Mouse (Mus musculus) gastrocnemius, adult 8-10 months (tissue): ENCODE measurements around the gene Cnpy2. TPM values are rescaled to one million over a fixed set of nuclear protein-coding genes. Genes with fewer than 3 reads are reported as not detected.
"Not testable (repeated sequence)": the region's sequence is repeated elsewhere in the genome, so short reads cannot be mapped to it uniquely, and the experiment has no call there.

ENCODE experiments used
- DNase-seq, 2 experiments: peaks; one replicate each; pipeline ENCODE4 v3.0.0; 2022; ENCODE audit warnings: low spot score in 2 of 2
- total RNA-seq, 4 experiments: library from RNA; stranded (reverse); gene quantifications; 2 replicates each; pipeline ENCODE4 v1.2.4; 2022

Cnpy2 gene
- 10 to 100 TPM; 51.0 to 56.9 (median 52.2) TPM for total RNA-seq

- peak; percentile 62 to 69 for DNase-seq
These were observed at the start of gene Cnpy2 for GRCm38 (mm10) chr10:128322141-128323108. Gene Cnpy2 (plus strand): TSS chr10:128322459.

GRCm38 (mm10) chr10:128272819-128273439 lies 49.3 kb upstream of the Cnpy2 start:
- not testable (repeated sequence) for DNase-seq

- DNase-seq: not testable (repeated sequence)
These were observed 46.9 kb upstream of the Cnpy2 start for GRCm38 (mm10) chr10:128275374-128275773.

- DNase-seq: no peak
These were observed 44.1 kb upstream of the Cnpy2 start for GRCm38 (mm10) chr10:128278158-128278557.

GRCm38 (mm10) chr10:128280943-128281342 lies 41.3 kb upstream of the Cnpy2 start:
- no peak for DNase-seq

GRCm38 (mm10) chr10:128281682-128282081 lies 40.6 kb upstream of the Cnpy2 start:
- DNase-seq: no peak

- no peak for DNase-seq
These were observed 39.3 kb upstream of the Cnpy2 start for GRCm38 (mm10) chr10:128282886-128283450.

GRCm38 (mm10) chr10:128283604-128284579 lies 38.4 kb upstream of the Cnpy2 start:
- peak; percentile 34 to 37 for DNase-seq

- peak in 1 of 2 experiments; percentile 50 for DNase-seq
These were observed 31.7 kb upstream of the Cnpy2 start for GRCm38 (mm10) chr10:128290594-128290993.

- no peak for DNase-seq
These were observed 25.7 kb upstream of the Cnpy2 start for GRCm38 (mm10) chr10:128296370-128297090.

GRCm38 (mm10) chr10:128297221-128297620 lies 25.0 kb upstream of the Cnpy2 start:
- no peak for DNase-seq

- DNase-seq: no peak
These were observed 24.6 kb upstream of the Cnpy2 start for GRCm38 (mm10) chr10:128297622-128298021.

- DNase-seq: no peak
These were observed 24.0 kb upstream of the Cnpy2 start for GRCm38 (mm10) chr10:128298243-128298642.

GRCm38 (mm10) chr10:128298702-128299171 lies 23.5 kb upstream of the Cnpy2 start, which contains the start of gene Il23a:
Gene Il23a (minus strand): TSS chr10:128298752.
- no peak for DNase-seq

- DNase-seq: no peak
These were observed 19.9 kb upstream of the Cnpy2 start for GRCm38 (mm10) chr10:128302357-128302756.

- DNase-seq: no peak
These were observed 19.5 kb upstream of the Cnpy2 start for GRCm38 (mm10) chr10:128302785-128303125.

- peak; percentile 99 for DNase-seq
These were observed 18.9 kb upstream of the Cnpy2 start, which contains the start of gene Pan2 for GRCm38 (mm10) chr10:128303126-128304021. Gene Pan2 (plus strand): TSS chr10:128303335.

GRCm38 (mm10) chr10:128309654-128310053 lies 12.6 kb upstream of the Cnpy2 start:
- DNase-seq: no peak

GRCm38 (mm10) chr10:128310177-128310576 lies 12.1 kb upstream of the Cnpy2 start:
- DNase-seq: no peak
